Mouse (Mus musculus) hindbrain, embryonic 14.5 days (tissue): ENCODE measurements at regions not wholly inside any gene's neighbourhood (a gene's known extent, or its start where the extent isn't known, plus 50 kb on each side); places are given as distances from the start of the nearest gene placed in this dataset.

Experiments used
- ATAC-seq: fragments of 200-750 bp; cut with Nextera tagmentation; 2 replicates; pipeline ENCODE4 v1.8.0; 2017; ENCODE audit warnings: moderate number of reproducible peaks, mild to moderate bottlenecking, moderate TSS enrichment, moderate library complexity; ENCODE audit not compliant: low FRiP score
- DNase-seq: peaks from one replicate; pipeline ENCODE4 v3.0.0-alpha.2; 2015; ENCODE audit warnings: low spot score
- H3K27ac ChIP-seq: fragments of 300-500 bp; sonication (generic); 2 replicates; pipeline ENCODE4 v1.5.1; 2014; ENCODE audit warnings: mild to moderate bottlenecking, moderate library complexity
- H3K27me3 ChIP-seq: fragments of 300-500 bp; sonication (generic); 2 replicates; pipeline ENCODE4 v1.6.1; 2014; ENCODE audit warnings: mild to moderate bottlenecking, low read length, mixed read lengths; ENCODE audit not compliant: control insufficient read depth, insufficient read depth
- H3K36me3 ChIP-seq: fragments of 300-500 bp; sonication (generic); replicated peaks from 2 replicates; pipeline ENCODE4 v1.6.1; 2014; ENCODE audit not compliant: control insufficient read depth, insufficient read depth
- H3K4me1 ChIP-seq: fragments of 300-500 bp; sonication (generic); replicated peaks from 2 replicates; pipeline ENCODE4 v1.6.1; 2014; ENCODE audit warnings: antibody characterized with exemption, low read length, mixed read lengths; ENCODE audit not compliant: control insufficient read depth, insufficient read depth
- H3K4me2 ChIP-seq: fragments of 300-500 bp; sonication (generic); replicated peaks from 2 replicates; pipeline ENCODE4 v1.6.1; 2014; ENCODE audit warnings: mild to moderate bottlenecking, moderate library complexity
- H3K4me3 ChIP-seq: fragments of 300-500 bp; sonication (generic); replicated peaks from 2 replicates; pipeline ENCODE4 v1.5.1; 2014; ENCODE audit warnings: mild to moderate bottlenecking, low read length
- H3K9ac ChIP-seq: fragments of 300-500 bp; sonication (generic); 2 replicates; pipeline ENCODE4 v1.6.1; 2014
- H3K9me3 ChIP-seq: fragments of 300-500 bp; sonication (generic); 2 replicates; pipeline ENCODE4 v1.6.1; 2016; ENCODE audit warnings: low read length; ENCODE audit not compliant: control insufficient read depth
- WGBS: fragments of 180-500 bp; shearing (Covaris S2); extraction: QIAGEN DNeasy Blood & Tissue Kit; methylation state at CpG from one replicate; pipeline ENCODE4 v1.1.7; 2014; 5-methylcytosine and 5-hydroxymethylcytosine counted together

DNA sequence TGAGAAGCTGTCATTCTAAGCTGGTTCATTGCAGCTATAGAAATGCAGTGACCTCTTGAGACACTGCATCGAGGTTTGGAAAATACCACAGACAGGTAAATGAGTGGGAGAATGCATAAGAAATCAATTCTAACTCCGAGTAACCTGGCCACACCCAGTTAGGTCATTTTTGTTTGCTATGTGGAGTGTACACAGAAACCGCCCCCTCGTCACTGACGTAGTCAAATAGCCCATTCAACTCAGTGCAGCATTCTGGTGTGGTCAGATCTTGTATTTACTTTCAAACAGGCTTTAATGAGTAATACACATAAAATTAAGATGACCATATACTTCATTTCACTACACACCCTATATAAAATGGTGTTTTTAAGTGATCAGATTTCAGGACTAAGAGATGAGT lies 483.8 kb upstream of the Sox11 start:
- H3K9ac ChIP-seq, result no peak overlapping the region
- H3K4me3 ChIP-seq, result no peak overlapping the region
- H3K9me3 ChIP-seq, result no peaks in the 10 kb centered on the region
- no peaks in the 10 kb centered on the region for H3K27me3 ChIP-seq
- no peaks in the 10 kb centered on the region for H3K36me3 ChIP-seq
- DNase-seq (no peak), ATAC-seq (no peak)
- WGBS, result 79% methylated on average over 5 of the region's 5 CpGs
- no peaks in the 10 kb centered on the region for H3K4me1 ChIP-seq
- H3K4me2 ChIP-seq, result no peak overlapping the region
- no peak overlapping the region for H3K27ac ChIP-seq

DNA sequence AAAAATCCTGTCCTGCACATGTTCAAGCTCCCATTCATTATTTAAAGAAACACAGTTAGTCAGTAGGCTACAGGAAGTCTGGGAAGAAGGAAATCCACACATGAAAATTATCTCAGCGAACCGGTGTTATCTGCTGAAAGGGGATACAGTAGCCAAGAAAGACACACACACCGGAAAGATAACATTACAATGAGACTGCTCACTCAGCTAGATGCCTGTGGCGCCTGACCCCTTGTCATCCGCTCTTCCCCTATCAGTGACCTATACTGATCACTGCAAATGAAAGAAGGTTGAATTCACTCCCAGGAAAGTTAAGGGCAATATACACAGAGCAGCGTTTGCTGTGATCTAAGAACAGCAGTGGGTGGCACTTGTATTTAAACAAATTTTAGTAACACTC lies 481.0 kb upstream of the Sox11 start:
- Histone ChIP-seq H3K27me3 (no peaks in the 10 kb centered on the region), H3K4me1 (no peaks in the 10 kb centered on the region), H3K4me2 (no peak overlapping the region), H3K9me3 (no peaks in the 10 kb centered on the region), H3K36me3 (no peaks in the 10 kb centered on the region), H3K27ac (no peak overlapping the region), H3K4me3 (no peak overlapping the region), H3K9ac (no peak overlapping the region)
- WGBS, result 81% methylated on average over 6 of the region's 6 CpGs
- ATAC-seq (no peak), DNase-seq (no peak)

DNA sequence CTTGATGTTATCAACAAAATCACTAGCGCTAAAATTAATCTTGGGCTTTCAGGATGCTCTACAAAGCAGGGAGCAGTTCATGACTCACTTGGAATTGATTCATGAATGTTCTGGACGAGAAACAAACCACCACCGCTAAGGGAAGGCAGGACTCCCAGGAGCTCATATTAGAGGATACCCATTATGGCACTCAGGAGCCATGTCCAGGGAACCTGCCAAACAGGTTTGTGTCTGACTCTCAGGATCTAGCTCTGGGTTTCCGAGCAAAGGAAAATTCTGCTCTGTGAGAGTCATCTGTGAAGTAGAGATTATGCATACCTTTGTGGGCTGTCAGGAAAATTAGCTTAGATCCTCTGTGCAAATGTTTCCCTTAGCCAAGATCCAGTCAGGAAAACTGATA lies 454.3 kb upstream of the Sox11 start:
- 0 out of 2 replicates have a peak, but pooled peaks cover 7% of the 10 kb centered on the region for H3K9me3 ChIP-seq
- H3K36me3 ChIP-seq, result no peaks in the 10 kb centered on the region
- ATAC-seq (no peak), DNase-seq (no peak)
- no peak overlapping the region for H3K4me2 ChIP-seq
- no peaks in the 10 kb centered on the region for H3K4me1 ChIP-seq
- 90% methylated on average over 4 of the region's 4 CpGs for WGBS
- no peak overlapping the region for H3K4me3 ChIP-seq
- no peaks in the 10 kb centered on the region for H3K27me3 ChIP-seq
- no peak overlapping the region for H3K27ac ChIP-seq
- no peak overlapping the region for H3K9ac ChIP-seq

GRCm38 (mm10) chr12:27786716-27787291 lies 444.4 kb upstream of the Sox11 start:
- no peak overlapping the region for H3K27ac ChIP-seq
- H3K4me3 ChIP-seq, result no peak overlapping the region
- no peak overlapping the region for H3K4me2 ChIP-seq
- H3K4me1 ChIP-seq, result no peaks in the 10 kb centered on the region
- DNase-seq, result no peak
- H3K9me3 ChIP-seq, result no peaks in the 10 kb centered on the region
- no peak overlapping the region for H3K9ac ChIP-seq
- WGBS, result 64% methylated on average over 3 of the region's 3 CpGs
- H3K27me3 ChIP-seq, result no peaks in the 10 kb centered on the region
- ATAC-seq, result no peak
- H3K36me3 ChIP-seq, result no peaks in the 10 kb centered on the region

DNA sequence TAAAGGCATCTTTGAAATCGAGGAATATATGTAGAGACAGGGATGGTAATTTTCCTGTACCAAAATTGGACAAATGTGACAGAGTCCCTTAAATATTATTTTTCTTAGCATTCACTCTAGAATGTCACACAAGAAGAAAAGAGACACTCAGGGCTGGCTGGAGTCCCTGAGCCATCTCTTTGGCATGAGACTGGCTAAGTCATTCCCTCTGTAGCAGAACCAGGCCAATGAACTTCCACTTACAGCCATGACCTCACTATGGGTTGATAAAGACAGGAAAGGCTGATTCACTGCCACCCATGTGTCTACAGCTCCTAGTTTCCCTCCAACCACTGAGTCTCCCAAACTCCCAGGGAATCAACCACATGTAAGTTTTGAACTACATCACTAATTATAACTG lies 438.4 kb upstream of the Sox11 start:
- no peak overlapping the region for H3K27ac ChIP-seq
- H3K4me3 ChIP-seq, result no peak overlapping the region
- no peaks in the 10 kb centered on the region for H3K4me1 ChIP-seq
- no peaks in the 10 kb centered on the region for H3K36me3 ChIP-seq
- H3K9ac ChIP-seq, result no peak overlapping the region
- DNase-seq (no peak), ATAC-seq (no peak)
- no peak overlapping the region for H3K4me2 ChIP-seq
- no peaks in the 10 kb centered on the region for H3K27me3 ChIP-seq
- 97% methylated on average over 1 of the region's 1 CpGs for WGBS
- no peaks in the 10 kb centered on the region for H3K9me3 ChIP-seq

- H3K9ac ChIP-seq, result no peak overlapping the region
- H3K4me2 ChIP-seq, result no peak overlapping the region
- no peak for DNase-seq
- H3K4me3 ChIP-seq, result no peak overlapping the region
- H3K36me3 ChIP-seq, result no peaks in the 10 kb centered on the region
- 90% methylated on average over 1 of the region's 1 CpGs for WGBS
- no peak overlapping the region for H3K27ac ChIP-seq
- ATAC-seq, result no peak
- no peaks in the 10 kb centered on the region for H3K4me1 ChIP-seq
- H3K27me3 ChIP-seq, result no peaks in the 10 kb centered on the region
- no peaks in the 10 kb centered on the region for H3K9me3 ChIP-seq
These were observed 423.6 kb upstream of the Sox11 start for GRCm38 (mm10) chr12:27765948-27766347.

- Histone ChIP-seq H3K27ac (no peak overlapping the region), H3K4me2 (no peak overlapping the region), H3K9ac (no peak overlapping the region), H3K27me3 (no peaks in the 10 kb centered on the region), H3K9me3 (no peaks in the 10 kb centered on the region), H3K36me3 (no peaks in the 10 kb centered on the region), H3K4me1 (no peaks in the 10 kb centered on the region), H3K4me3 (no peak overlapping the region)
- DNase-seq, result no peak
- no peak for ATAC-seq
These were observed 416.6 kb upstream of the Sox11 start for GRCm38 (mm10) chr12:27759016-27759415.

DNA sequence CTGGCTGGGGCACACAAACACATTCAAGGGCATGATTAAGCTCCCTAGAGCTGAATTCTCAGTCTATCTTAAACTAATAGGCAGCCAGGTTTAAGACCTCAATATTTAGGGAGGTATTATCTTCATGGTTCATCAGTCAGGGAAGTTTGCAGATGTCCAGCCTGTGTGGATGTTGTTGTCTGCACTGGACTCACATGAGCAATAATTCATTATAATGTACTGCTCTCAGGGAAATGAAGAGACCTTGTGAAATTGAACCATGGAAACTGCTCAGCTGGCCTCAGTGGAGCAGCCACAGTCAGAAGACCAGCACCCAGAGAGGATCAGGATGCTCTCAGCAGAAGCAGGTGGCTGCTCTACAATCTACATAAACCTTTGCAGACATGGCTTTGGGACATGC lies 415.3 kb upstream of the Sox11 start:
- H3K9ac ChIP-seq, result no peak overlapping the region
- H3K4me3 ChIP-seq, result no peak overlapping the region
- H3K27ac ChIP-seq, result no peak overlapping the region
- H3K27me3 ChIP-seq, result no peaks in the 10 kb centered on the region
- no peak overlapping the region for H3K4me2 ChIP-seq
- no peaks in the 10 kb centered on the region for H3K36me3 ChIP-seq
- ATAC-seq (no peak), DNase-seq (no peak)
- H3K4me1 ChIP-seq, result no peaks in the 10 kb centered on the region
- no peaks in the 10 kb centered on the region for H3K9me3 ChIP-seq

DNA sequence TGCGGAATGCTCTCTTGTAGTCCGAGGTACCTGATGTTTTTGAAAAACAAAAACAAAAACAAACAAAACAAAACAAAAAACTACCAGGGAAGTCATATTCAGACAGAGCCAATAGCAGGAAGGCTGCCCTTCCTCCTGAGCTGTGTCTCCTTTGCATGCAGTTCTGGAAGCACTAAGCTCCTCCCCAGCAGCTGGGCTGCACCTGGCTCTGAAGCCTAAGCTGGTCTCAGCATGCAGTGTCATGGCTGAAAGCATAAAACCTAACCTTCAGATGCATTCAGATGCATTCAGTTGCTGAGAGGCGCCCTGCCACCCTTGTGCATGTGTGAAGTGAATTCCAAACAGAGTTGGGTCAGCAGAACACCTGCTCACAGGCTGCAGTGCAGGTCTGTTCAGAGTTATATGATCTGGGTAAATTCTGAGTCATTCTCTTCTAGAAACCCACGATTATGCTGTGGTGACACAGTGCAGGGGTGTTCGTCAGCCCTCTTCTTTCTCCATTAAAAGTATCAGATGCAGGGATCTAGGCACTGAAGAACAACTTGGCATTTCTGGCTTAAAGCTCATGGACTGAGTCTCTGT lies 382.3 kb upstream of the Sox11 start:
- 63% methylated on average over 5 of the region's 5 CpGs for WGBS
- Histone ChIP-seq H3K4me2 (no peak overlapping the region), H3K27ac (no peak overlapping the region), H3K9me3 (no peaks in the 10 kb centered on the region), H3K27me3 (no peaks in the 10 kb centered on the region), H3K4me1 (0 out of 2 replicates have a peak, but pooled peaks cover 3% of the 10 kb centered on the region), H3K9ac (no peak overlapping the region), H3K36me3 (no peaks in the 10 kb centered on the region), H3K4me3 (no peak overlapping the region)
- no peak for ATAC-seq
- DNase-seq, result peak; percentile 36

DNA sequence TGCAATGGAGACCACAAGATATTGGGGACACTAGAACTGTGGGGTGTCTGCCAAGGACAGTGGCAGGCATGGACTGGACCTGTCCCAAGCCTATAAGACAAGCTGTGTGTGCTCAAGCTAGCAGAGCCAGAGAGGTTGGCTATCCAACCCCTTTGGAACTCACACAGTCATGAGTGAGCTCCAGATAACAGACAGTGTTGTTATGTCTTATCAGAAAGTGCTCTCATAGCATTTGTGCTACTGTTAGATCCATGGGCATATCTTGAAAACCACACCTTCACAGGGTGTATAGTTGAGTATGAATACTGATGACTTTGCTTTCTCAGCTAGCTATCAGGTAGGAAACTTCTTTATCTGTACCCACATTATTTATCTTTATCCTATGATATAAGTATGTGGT lies 338.1 kb upstream of the Sox11 start:
- Histone ChIP-seq H3K27ac (no peak overlapping the region), H3K4me2 (no peak overlapping the region), H3K9ac (no peak overlapping the region), H3K36me3 (no peaks in the 10 kb centered on the region), H3K27me3 (no peaks in the 10 kb centered on the region), H3K4me1 (no peaks in the 10 kb centered on the region), H3K9me3 (0 out of 2 replicates have a peak, but pooled peaks cover 5% of the 10 kb centered on the region), H3K4me3 (no peak overlapping the region)
- ATAC-seq (no peak), DNase-seq (no peak)
